Mouse (Mus musculus): Measurements from ENCODE around the gene Zfp867. TPM values are rescaled to one million over a fixed set of nuclear protein-coding genes. Genes with fewer than 3 reads are reported as not detected.

Gene Zfp867
- polyA plus RNA-seq, 1 experiment from 2014 or later: 8.9 TPM

GRCm38 (mm10) chr11:59505351-59505838 lies 33.1 kb upstream of the Zfp867 start:
- WGBS: 0% methylated on average over 21 of the region's 21 CpGs
- ATAC-seq (ENCODE audit: insufficient number of reproducible peaks, low FRiP score, low TSS enrichment, low read depth): peak; percentile 45; the same call in 1 of the 2 replicates
- Histone ChIP-seq H3K9ac (peak overlapping the region; percentile 97), H3K27me3 (no peaks in the 10 kb centered on the region), H3K4me3 (replicated peaks) (peak overlapping the region; percentile 90), H3K27ac (replicated peaks) (peak overlapping the region; percentile 98), H3K4me1 (peaks cover 18% of the 10 kb centered on the region), H3K4me2 (replicated peaks) (peak overlapping the region; percentile 77), H3K36me3 (peaks cover 42% of the 10 kb centered on the region), H3K9me3 (replicated peaks) (no peaks in the 10 kb centered on the region)

GRCm38 (mm10) chr11:59501978-59502700 lies 29.9 kb upstream of the Zfp867 start:
- no peak overlapping the region for H3K4me3 ChIP-seq (replicated peaks)
- no peak overlapping the region for H3K9ac ChIP-seq
- no peak for ATAC-seq (ENCODE audit: insufficient number of reproducible peaks, low FRiP score, low TSS enrichment, low read depth)
- peaks cover 9% of the 10 kb centered on the region for H3K4me1 ChIP-seq
- no peaks in the 10 kb centered on the region for H3K9me3 ChIP-seq (replicated peaks)
- H3K4me2 ChIP-seq (replicated peaks): no peak overlapping the region
- 86% methylated on average over 5 of the region's 5 CpGs for WGBS
- no peaks in the 10 kb centered on the region for H3K27me3 ChIP-seq
- peaks cover 70% of the 10 kb centered on the region for H3K36me3 ChIP-seq
- H3K27ac ChIP-seq (replicated peaks): no peak overlapping the region

- Histone ChIP-seq H3K27ac (replicated peaks) (no peak overlapping the region), H3K4me1 (no peaks in the 10 kb centered on the region), H3K4me2 (replicated peaks) (no peak overlapping the region), H3K27me3 (no peaks in the 10 kb centered on the region), H3K9ac (no peak overlapping the region), H3K36me3 (peaks cover 96% of the 10 kb centered on the region), H3K4me3 (replicated peaks) (no peak overlapping the region), H3K9me3 (replicated peaks) (no peaks in the 10 kb centered on the region)
- 93% methylated on average over 7 of the region's 7 CpGs for WGBS
- no peak for ATAC-seq (ENCODE audit: insufficient number of reproducible peaks, low FRiP score, low TSS enrichment, low read depth)
Observed at GRCm38 (mm10) chr11:59497747-59498146, 25.5 kb upstream of the Zfp867 start.

GRCm38 (mm10) chr11:59496672-59497310 lies 24.5 kb upstream of the Zfp867 start:
- ATAC-seq (ENCODE audit: insufficient number of reproducible peaks, low FRiP score, low TSS enrichment, low read depth): no peak
- H3K27me3 ChIP-seq: no peaks in the 10 kb centered on the region
- peaks cover 96% of the 10 kb centered on the region for H3K36me3 ChIP-seq
- H3K4me1 ChIP-seq: no peaks in the 10 kb centered on the region
- no peaks in the 10 kb centered on the region for H3K9me3 ChIP-seq (replicated peaks)
- 79% methylated on average over 6 of the region's 6 CpGs for WGBS
- H3K4me3 ChIP-seq (replicated peaks): no peak overlapping the region
- no peak overlapping the region for H3K27ac ChIP-seq (replicated peaks)
- no peak overlapping the region for H3K4me2 ChIP-seq (replicated peaks)
- no peak overlapping the region for H3K9ac ChIP-seq

- Histone ChIP-seq H3K4me2 (replicated peaks) (no peak overlapping the region), H3K9ac (no peak overlapping the region), H3K9me3 (replicated peaks) (no peaks in the 10 kb centered on the region), H3K4me3 (replicated peaks) (no peak overlapping the region), H3K27me3 (no peaks in the 10 kb centered on the region), H3K27ac (replicated peaks) (no peak overlapping the region), H3K36me3 (peaks cover 61% of the 10 kb centered on the region), H3K4me1 (no peaks in the 10 kb centered on the region)
- 78% methylated on average over 8 of the region's 8 CpGs for WGBS
- ATAC-seq (ENCODE audit: insufficient number of reproducible peaks, low FRiP score, low TSS enrichment, low read depth): no peak
Observed at GRCm38 (mm10) chr11:59486222-59486621, 13.9 kb upstream of the Zfp867 start.

GRCm38 (mm10) chr11:59485641-59486040 lies 13.4 kb upstream of the Zfp867 start:
- H3K36me3 ChIP-seq: peaks cover 56% of the 10 kb centered on the region
- no peak overlapping the region for H3K4me3 ChIP-seq (replicated peaks)
- 68% methylated on average over 2 of the region's 2 CpGs for WGBS
- H3K4me2 ChIP-seq (replicated peaks): no peak overlapping the region
- no peak overlapping the region for H3K9ac ChIP-seq
- H3K9me3 ChIP-seq (replicated peaks): no peaks in the 10 kb centered on the region
- H3K27ac ChIP-seq (replicated peaks): no peak overlapping the region
- H3K4me1 ChIP-seq: no peaks in the 10 kb centered on the region
- no peaks in the 10 kb centered on the region for H3K27me3 ChIP-seq
- ATAC-seq (ENCODE audit: insufficient number of reproducible peaks, low FRiP score, low TSS enrichment, low read depth): no peak

- Histone ChIP-seq H3K9ac (no peak overlapping the region), H3K27ac (replicated peaks) (no peak overlapping the region), H3K27me3 (no peaks in the 10 kb centered on the region), H3K36me3 (peaks cover 32% of the 10 kb centered on the region), H3K4me3 (replicated peaks) (no peak overlapping the region), H3K4me1 (no peaks in the 10 kb centered on the region), H3K4me2 (replicated peaks) (no peak overlapping the region), H3K9me3 (replicated peaks) (no peaks in the 10 kb centered on the region)
- 7% methylated on average over 2 of the region's 2 CpGs for WGBS
- no peak for ATAC-seq (ENCODE audit: insufficient number of reproducible peaks, low FRiP score, low TSS enrichment, low read depth)
Observed at GRCm38 (mm10) chr11:59483212-59483611, 10.9 kb upstream of the Zfp867 start.

- Histone ChIP-seq H3K27me3 (no peaks in the 10 kb centered on the region), H3K4me3 (replicated peaks) (no peak overlapping the region), H3K27ac (replicated peaks) (no peak overlapping the region), H3K9me3 (replicated peaks) (no peaks in the 10 kb centered on the region), H3K9ac (no peak overlapping the region), H3K4me1 (no peaks in the 10 kb centered on the region), H3K36me3 (no peaks in the 10 kb centered on the region), H3K4me2 (replicated peaks) (no peak overlapping the region)
- WGBS: 61% methylated on average over 6 of the region's 6 CpGs
- ATAC-seq (ENCODE audit: insufficient number of reproducible peaks, low FRiP score, low TSS enrichment, low read depth): no peak
Observed at GRCm38 (mm10) chr11:59477240-59477639, 5.0 kb upstream of the Zfp867 start.

GRCm38 (mm10) chr11:59471413-59472325 lies 605 bp downstream of the Zfp867 start:
- Histone ChIP-seq H3K4me2 (replicated peaks) (peak overlapping the region; percentile 74), H3K4me1 (peaks cover 5% of the 10 kb centered on the region), H3K27ac (replicated peaks) (peak overlapping the region; percentile 90), H3K9ac (peak overlapping the region; percentile 92), H3K27me3 (no peaks in the 10 kb centered on the region), H3K9me3 (replicated peaks) (no peaks in the 10 kb centered on the region), H3K36me3 (no peaks in the 10 kb centered on the region), H3K4me3 (replicated peaks) (peak overlapping the region; percentile 86)
- WGBS: 4% methylated on average over 37 of the region's 37 CpGs
- ATAC-seq (ENCODE audit: insufficient number of reproducible peaks, low FRiP score, low TSS enrichment, low read depth): peak; percentile 39

- Histone ChIP-seq H3K4me3 (replicated peaks) (no peak overlapping the region), H3K4me2 (replicated peaks) (no peak overlapping the region), H3K9ac (no peak overlapping the region), H3K27me3 (no peaks in the 10 kb centered on the region), H3K4me1 (peaks cover 13% of the 10 kb centered on the region), H3K27ac (replicated peaks) (no peak overlapping the region), H3K9me3 (replicated peaks) (peaks cover 33% of the 10 kb centered on the region), H3K36me3 (peaks cover 64% of the 10 kb centered on the region)
- WGBS: 88% methylated on average over 2 of the region's 2 CpGs
- ATAC-seq (ENCODE audit: insufficient number of reproducible peaks, low FRiP score, low TSS enrichment, low read depth): no peak
Observed at GRCm38 (mm10) chr11:59460459-59460858, 11.8 kb downstream of the Zfp867 start.

- peak; percentile 85 for ATAC-seq (ENCODE audit: insufficient number of reproducible peaks, low FRiP score, low TSS enrichment, low read depth)
- peaks cover 66% of the 10 kb centered on the region for H3K36me3 ChIP-seq
- no peak overlapping the region for H3K4me2 ChIP-seq (replicated peaks)
- no peaks in the 10 kb centered on the region for H3K27me3 ChIP-seq
- peaks cover 21% of the 10 kb centered on the region for H3K9me3 ChIP-seq (replicated peaks)
- H3K4me1 ChIP-seq: peaks cover 13% of the 10 kb centered on the region
- no peak overlapping the region for H3K4me3 ChIP-seq (replicated peaks)
- H3K27ac ChIP-seq (replicated peaks): peak overlapping the region; percentile 74
- no peak overlapping the region for H3K9ac ChIP-seq
- 24% methylated on average over 5 of the region's 5 CpGs for WGBS
Observed at GRCm38 (mm10) chr11:59458973-59459372, 13.3 kb downstream of the Zfp867 start.

Data from embryonic facial prominence, embryonic 15.5 days (tissue).